Mouse (Mus musculus) midbrain, embryonic 10.5 days (tissue): ENCODE data around the gene Cdc42se1. TPM values are rescaled to one million over a fixed set of nuclear protein-coding genes. Genes with fewer than 3 reads are reported as not detected.
A peak's percentile ranks its signal among the peaks of the same experiment; 100 is the strongest.

ENCODE experiments used
- DNase-seq: peaks from one replicate; pipeline ENCODE4 v3.0.0-alpha.2; 2017; ENCODE audit warnings: low spot score
- H3K27ac ChIP-seq: fragments of 300-500 bp; sonication (generic); replicated peaks from 2 replicates; pipeline ENCODE4 v1.5.1; 2016; ENCODE audit warnings: mild to moderate bottlenecking
- H3K27me3 ChIP-seq: fragments of 300-500 bp; sonication (generic); 2 replicates; pipeline ENCODE4 v1.6.1; 2016; ENCODE audit warnings: low read depth, mild to moderate bottlenecking; ENCODE audit not compliant: poor library complexity, severe bottlenecking
- H3K36me3 ChIP-seq: fragments of 300-500 bp; sonication (generic); 2 replicates; pipeline ENCODE4 v1.6.1; 2016; ENCODE audit warnings: mild to moderate bottlenecking, moderate library complexity
- H3K4me1 ChIP-seq: fragments of 300-500 bp; sonication (generic); 2 replicates; pipeline ENCODE4 v1.6.1; 2016
- H3K4me3 ChIP-seq: fragments of 300-500 bp; sonication (generic); 2 replicates; pipeline ENCODE4 v1.5.1; 2016; ENCODE audit warnings: mild to moderate bottlenecking, moderate library complexity
- H3K9me3 ChIP-seq: fragments of 300-500 bp; sonication (generic); replicated peaks from 2 replicates; pipeline ENCODE4 v1.6.1; 2016; ENCODE audit warnings: mild to moderate bottlenecking
- WGBS: fragments of 180-500 bp; shearing (Covaris S2); methylation state at CpG from one replicate; pipeline ENCODE4 v1.1.7; 2016; 5-methylcytosine and 5-hydroxymethylcytosine counted together
- polyA plus RNA-seq: library from polyadenylated mRNA; unstranded; fragments of >200 nt; fragmentation: Nextera tagmentation; extraction: Ambion mirVana; gene quantifications from 2 replicates; pipeline ENCODE4 v1.2.1, GENCODE M21; 2016

The Cdc42se1 gene
- polyA plus RNA-seq, 1 experiment from 2014 or later, result 92.5 TPM

GRCm38 (mm10) chr3:95243086-95243485 lies 14.6 kb downstream of the Cdc42se1 start:
- no peak overlapping the region for H3K27ac ChIP-seq
- no peaks in the 10 kb centered on the region for H3K9me3 ChIP-seq
- no peak overlapping the region for H3K4me3 ChIP-seq
- WGBS, result 84% methylated on average over 2 of the region's 2 CpGs
- H3K36me3 ChIP-seq, result peaks cover 17% of the 10 kb centered on the region
- peaks cover 13% of the 10 kb centered on the region for H3K4me1 ChIP-seq
- no peak for DNase-seq
- no peaks in the 10 kb centered on the region for H3K27me3 ChIP-seq

GRCm38 (mm10) chr3:95246465-95247231 lies 18.1 kb downstream of the Cdc42se1 start:
- Histone ChIP-seq H3K36me3 (peaks cover 8% of the 10 kb centered on the region; the same call in 1 of the 2 replicates), H3K4me1 (no peaks in the 10 kb centered on the region), H3K4me3 (no peak overlapping the region), H3K27me3 (no peaks in the 10 kb centered on the region), H3K27ac (no peak overlapping the region), H3K9me3 (no peaks in the 10 kb centered on the region)
- no peak for DNase-seq
- 86% methylated on average over 5 of the region's 5 CpGs for WGBS

- Histone ChIP-seq H3K9me3 (no peaks in the 10 kb centered on the region), H3K27ac (no peak overlapping the region), H3K4me1 (no peaks in the 10 kb centered on the region), H3K4me3 (no peak overlapping the region), H3K27me3 (no peaks in the 10 kb centered on the region), H3K36me3 (peaks cover 15% of the 10 kb centered on the region)
- no peak for DNase-seq
- WGBS, result 70% methylated on average over 1 of the region's 1 CpGs
Observed at GRCm38 (mm10) chr3:95247660-95248336, 19.3 kb downstream of the Cdc42se1 start.

- Histone ChIP-seq H3K4me3 (no peak overlapping the region), H3K9me3 (no peaks in the 10 kb centered on the region), H3K36me3 (peaks cover 36% of the 10 kb centered on the region), H3K27me3 (no peaks in the 10 kb centered on the region), H3K4me1 (no peaks in the 10 kb centered on the region), H3K27ac (no peak overlapping the region)
- WGBS, result 82% methylated on average over 5 of the region's 5 CpGs
- DNase-seq, result no peak
Observed at GRCm38 (mm10) chr3:95250361-95250760, 21.8 kb downstream of the Cdc42se1 start.

- no peak within 1 kb of the TSS for H3K4me3 ChIP-seq
- no peaks in the 10 kb centered on the region for H3K27me3 ChIP-seq
- H3K27ac ChIP-seq, result no peak within 1 kb of the TSS
- no peak for DNase-seq
- 59% methylated on average over 7 of the region's 7 CpGs for WGBS
- H3K9me3 ChIP-seq, result no peaks in the 10 kb centered on the region
- peaks cover 39% of the 10 kb centered on the region for H3K36me3 ChIP-seq
- no peaks in the 10 kb centered on the region for H3K4me1 ChIP-seq
Observed at GRCm38 (mm10) chr3:95250783-95251424, 22.4 kb downstream of the Cdc42se1 start, which contains the start of gene Bnipl. Gene Bnipl (minus strand): TSS chr3:95251193.

GRCm38 (mm10) chr3:95256931-95257330 lies 28.4 kb downstream of the Cdc42se1 start:
- H3K27ac ChIP-seq, result no peak overlapping the region
- no peak for DNase-seq
- 86% methylated on average over 5 of the region's 5 CpGs for WGBS
- H3K4me1 ChIP-seq, result no peaks in the 10 kb centered on the region
- peaks cover 96% of the 10 kb centered on the region for H3K36me3 ChIP-seq
- no peaks in the 10 kb centered on the region for H3K9me3 ChIP-seq
- H3K27me3 ChIP-seq, result no peaks in the 10 kb centered on the region
- no peak overlapping the region for H3K4me3 ChIP-seq

GRCm38 (mm10) chr3:95261975-95262374 lies 33.4 kb downstream of the Cdc42se1 start:
- no peak overlapping the region for H3K4me3 ChIP-seq
- no peak overlapping the region for H3K27ac ChIP-seq
- H3K4me1 ChIP-seq, result peaks cover 6% of the 10 kb centered on the region; the same call in 1 of the 2 replicates
- WGBS, result 94% methylated on average over 4 of the region's 4 CpGs
- no peak for DNase-seq
- no peaks in the 10 kb centered on the region for H3K9me3 ChIP-seq
- peaks cover 92% of the 10 kb centered on the region for H3K36me3 ChIP-seq
- no peaks in the 10 kb centered on the region for H3K27me3 ChIP-seq

- WGBS, result 47% methylated on average over 11 of the region's 11 CpGs
- Histone ChIP-seq H3K27ac (no peak overlapping the region; the same call in 1 of the 2 replicates), H3K36me3 (peaks cover 92% of the 10 kb centered on the region), H3K9me3 (no peaks in the 10 kb centered on the region), H3K4me3 (no peak overlapping the region), H3K27me3 (no peaks in the 10 kb centered on the region), H3K4me1 (peaks cover 6% of the 10 kb centered on the region; the same call in 1 of the 2 replicates)
- DNase-seq, result peak; percentile 64
Observed at GRCm38 (mm10) chr3:95263089-95263739, 34.7 kb downstream of the Cdc42se1 start.

- H3K36me3 ChIP-seq, result peaks cover 91% of the 10 kb centered on the region
- no peak overlapping the region for H3K27ac ChIP-seq
- 83% methylated on average over 1 of the region's 1 CpGs for WGBS
- no peak for DNase-seq
- peaks cover 6% of the 10 kb centered on the region; the same call in 1 of the 2 replicates for H3K4me1 ChIP-seq
- H3K4me3 ChIP-seq, result no peak overlapping the region
- no peaks in the 10 kb centered on the region for H3K9me3 ChIP-seq
- H3K27me3 ChIP-seq, result no peaks in the 10 kb centered on the region
Observed at GRCm38 (mm10) chr3:95264724-95265123, 36.2 kb downstream of the Cdc42se1 start.

- Histone ChIP-seq H3K4me1 (peaks cover 6% of the 10 kb centered on the region; the same call in 1 of the 2 replicates), H3K27ac (no peak overlapping the region), H3K4me3 (no peak overlapping the region), H3K36me3 (peaks cover 78% of the 10 kb centered on the region), H3K9me3 (no peaks in the 10 kb centered on the region), H3K27me3 (no peaks in the 10 kb centered on the region)
- WGBS, result 94% methylated on average over 3 of the region's 3 CpGs
- DNase-seq, result no peak
Observed at GRCm38 (mm10) chr3:95266052-95266451, 37.5 kb downstream of the Cdc42se1 start.

GRCm38 (mm10) chr3:95267855-95268254 lies 39.3 kb downstream of the Cdc42se1 start:
- Histone ChIP-seq H3K27ac (no peak overlapping the region), H3K4me1 (peaks cover 6% of the 10 kb centered on the region; the same call in 1 of the 2 replicates), H3K4me3 (no peak overlapping the region), H3K27me3 (no peaks in the 10 kb centered on the region), H3K9me3 (no peaks in the 10 kb centered on the region), H3K36me3 (peaks cover 61% of the 10 kb centered on the region)
- no peak for DNase-seq

- H3K36me3 ChIP-seq, result peaks cover 50% of the 10 kb centered on the region
Observed at GRCm38 (mm10) chr3:95269789-95270188, 41.3 kb downstream of the Cdc42se1 start.

More at GRCm38 (mm10) chr3:95269789-95270188, 41.3 kb downstream of the Cdc42se1 start:
- DNase-seq, result no peak
- Histone ChIP-seq H3K9me3 (no peaks in the 10 kb centered on the region), H3K27me3 (no peaks in the 10 kb centered on the region), H3K27ac (no peak overlapping the region), H3K4me3 (no peak overlapping the region), H3K4me1 (no peaks in the 10 kb centered on the region)
- 91% methylated on average over 5 of the region's 5 CpGs for WGBS
